Mouse (Mus musculus) urinary bladder, postnatal 36 days (tissue): ENCODE data around the gene Vangl1.
"Not testable (repeated sequence)": the region's sequence is repeated elsewhere in the genome, so short reads cannot be mapped to it uniquely, and the experiment has no call there.

Experiments
- DNase-seq, 2 experiments: peaks; one replicate each; pipeline ENCODE4 v3.0.0; 2022; ENCODE audit warnings: low spot score in 2 of 2, mixed read lengths in 1 of 2

Gene Vangl1

GRCm38 (mm10) chr3:102169197-102169905 is 35.1 kb downstream of the Vangl1 start:
- DNase-seq, result peak; percentile 90 to 94

GRCm38 (mm10) chr3:102167555-102168210 is 36.8 kb downstream of the Vangl1 start:
- DNase-seq, result no peak

GRCm38 (mm10) chr3:102166794-102167193 is 37.7 kb downstream of the Vangl1 start:
- DNase-seq, result no peak

GRCm38 (mm10) chr3:102166287-102166620 is 38.2 kb downstream of the Vangl1 start:
- no peak for DNase-seq

- DNase-seq, result no peak
These were observed 38.8 kb downstream of the Vangl1 start for GRCm38 (mm10) chr3:102165536-102166286.

- DNase-seq, result no peak
These were observed 39.6 kb downstream of the Vangl1 start for GRCm38 (mm10) chr3:102164911-102165310.

GRCm38 (mm10) chr3:102163861-102164260 is 40.6 kb downstream of the Vangl1 start:
- not testable (repeated sequence) for DNase-seq

GRCm38 (mm10) chr3:102159423-102160325 is 44.8 kb downstream of the Vangl1 start:
- DNase-seq, result peak in 1 of 2 experiments; percentile 59

GRCm38 (mm10) chr3:102158759-102159422 is 45.6 kb downstream of the Vangl1 start:
- no peak for DNase-seq

- no peak for DNase-seq
These were observed 46.8 kb downstream of the Vangl1 start for GRCm38 (mm10) chr3:102157652-102158051.

- no peak for DNase-seq
These were observed 47.8 kb downstream of the Vangl1 start for GRCm38 (mm10) chr3:102156737-102157136.

GRCm38 (mm10) chr3:102154107-102154506 is 50.4 kb downstream of the Vangl1 start:
- DNase-seq, result no peak

GRCm38 (mm10) chr3:102152872-102153271 is 51.6 kb downstream of the Vangl1 start:
- peak in 1 of 2 experiments; percentile 33 for DNase-seq

GRCm38 (mm10) chr3:102152471-102152870 is 52.0 kb downstream of the Vangl1 start:
- no peak for DNase-seq

- no peak for DNase-seq
These were observed 52.6 kb downstream of the Vangl1 start for GRCm38 (mm10) chr3:102151850-102152249.

GRCm38 (mm10) chr3:102149941-102150340 is 54.6 kb downstream of the Vangl1 start:
- no peak for DNase-seq

GRCm38 (mm10) chr3:102147189-102147588 is 57.3 kb downstream of the Vangl1 start:
- DNase-seq, result no peak

- DNase-seq, result no peak
These were observed 58.1 kb downstream of the Vangl1 start for GRCm38 (mm10) chr3:102146428-102146827.

- DNase-seq, result no peak
These were observed 58.7 kb downstream of the Vangl1 start for GRCm38 (mm10) chr3:102145645-102146386.

GRCm38 (mm10) chr3:102144401-102144800 is 60.1 kb downstream of the Vangl1 start:
- no peak for DNase-seq
